Mouse (Mus musculus) ovary, postnatal 14 days (tissue): ENCODE results near the gene Srd5a1.

ENCODE experiments used
- DNase-seq: peaks from one replicate; pipeline ENCODE4 v3.0.0; 2022; ENCODE audit warnings: low spot score

Gene Srd5a1

DNA sequence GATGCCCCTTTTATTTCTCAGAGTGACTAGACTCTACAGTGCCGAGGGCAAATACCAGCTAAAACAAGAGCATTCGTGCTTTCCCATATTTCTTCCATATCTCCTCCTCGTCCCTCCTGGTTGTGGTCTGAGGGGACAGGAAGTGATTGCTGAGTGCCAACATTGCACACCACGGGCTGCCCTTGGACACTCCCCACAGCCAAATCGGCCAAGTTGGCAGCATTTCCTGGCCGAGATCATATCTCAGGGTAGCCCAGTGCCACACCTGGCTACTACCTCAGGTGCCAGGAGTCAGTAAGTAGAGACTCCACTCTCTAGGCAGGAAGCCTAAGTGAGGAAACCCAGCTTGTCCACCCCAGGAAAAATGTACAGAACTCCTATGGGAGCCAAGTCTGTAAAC is 70.0 kb downstream of the Srd5a1 start:
- no peak for DNase-seq

DNA sequence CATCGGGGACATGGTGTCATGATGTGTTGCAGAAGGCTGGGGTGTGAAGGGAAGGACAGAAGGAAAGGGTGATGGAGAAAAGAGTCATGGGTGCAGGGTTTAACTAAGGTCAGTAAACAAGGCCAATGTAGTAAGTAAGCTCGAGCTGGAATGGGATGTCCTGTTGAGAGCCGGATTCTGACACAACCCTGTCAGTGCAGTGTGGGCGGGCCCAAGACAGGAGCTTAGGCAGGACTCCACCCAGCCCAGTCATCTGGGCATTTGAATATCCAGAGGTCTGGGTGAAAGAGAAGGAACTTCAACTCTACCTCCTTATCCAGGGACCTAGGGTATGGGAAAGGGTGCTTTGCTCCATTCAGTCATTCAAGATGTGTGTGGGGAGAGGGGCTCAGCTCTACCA is 72.9 kb downstream of the Srd5a1 start:
- no peak for DNase-seq

DNA sequence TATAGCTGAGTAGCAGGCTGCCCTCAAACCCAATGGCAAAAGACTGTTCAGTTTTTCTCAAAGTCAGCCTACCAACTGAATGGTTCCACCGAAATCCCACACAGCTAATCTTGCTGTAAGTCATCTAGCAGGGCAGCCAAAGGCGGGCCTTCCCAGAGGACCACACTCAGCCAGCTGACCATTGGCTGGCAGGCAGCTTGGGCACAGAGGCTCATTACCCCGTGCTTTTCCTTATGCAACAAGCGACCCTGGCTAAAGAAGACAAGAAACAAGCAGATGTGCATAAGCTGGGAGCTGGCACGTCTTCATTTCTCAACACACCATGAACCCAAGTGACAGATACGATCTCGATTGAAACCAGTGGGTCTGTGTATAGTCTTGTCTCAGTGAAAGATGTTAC is 73.9 kb downstream of the Srd5a1 start:
- no peak for DNase-seq

DNA sequence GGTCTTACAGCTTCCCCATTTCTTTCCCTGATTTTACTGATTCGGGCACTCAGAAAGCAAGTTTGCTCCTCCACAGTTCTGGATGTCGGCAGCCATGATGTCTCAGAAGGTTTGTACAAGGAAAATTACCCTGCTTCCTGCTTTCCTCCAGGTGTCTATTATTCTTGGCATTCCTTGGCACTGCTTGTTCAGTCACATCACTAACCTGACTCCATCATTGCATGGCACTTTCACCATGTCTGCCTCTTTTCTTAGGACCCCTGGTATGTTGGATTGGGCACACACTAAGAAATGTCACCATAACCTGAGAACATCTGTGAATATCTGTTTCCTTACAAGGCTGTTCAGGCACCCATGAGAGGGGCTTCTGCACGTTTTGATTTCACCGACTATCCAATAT is 75.2 kb downstream of the Srd5a1 start:
- DNase-seq, result no peak

DNA sequence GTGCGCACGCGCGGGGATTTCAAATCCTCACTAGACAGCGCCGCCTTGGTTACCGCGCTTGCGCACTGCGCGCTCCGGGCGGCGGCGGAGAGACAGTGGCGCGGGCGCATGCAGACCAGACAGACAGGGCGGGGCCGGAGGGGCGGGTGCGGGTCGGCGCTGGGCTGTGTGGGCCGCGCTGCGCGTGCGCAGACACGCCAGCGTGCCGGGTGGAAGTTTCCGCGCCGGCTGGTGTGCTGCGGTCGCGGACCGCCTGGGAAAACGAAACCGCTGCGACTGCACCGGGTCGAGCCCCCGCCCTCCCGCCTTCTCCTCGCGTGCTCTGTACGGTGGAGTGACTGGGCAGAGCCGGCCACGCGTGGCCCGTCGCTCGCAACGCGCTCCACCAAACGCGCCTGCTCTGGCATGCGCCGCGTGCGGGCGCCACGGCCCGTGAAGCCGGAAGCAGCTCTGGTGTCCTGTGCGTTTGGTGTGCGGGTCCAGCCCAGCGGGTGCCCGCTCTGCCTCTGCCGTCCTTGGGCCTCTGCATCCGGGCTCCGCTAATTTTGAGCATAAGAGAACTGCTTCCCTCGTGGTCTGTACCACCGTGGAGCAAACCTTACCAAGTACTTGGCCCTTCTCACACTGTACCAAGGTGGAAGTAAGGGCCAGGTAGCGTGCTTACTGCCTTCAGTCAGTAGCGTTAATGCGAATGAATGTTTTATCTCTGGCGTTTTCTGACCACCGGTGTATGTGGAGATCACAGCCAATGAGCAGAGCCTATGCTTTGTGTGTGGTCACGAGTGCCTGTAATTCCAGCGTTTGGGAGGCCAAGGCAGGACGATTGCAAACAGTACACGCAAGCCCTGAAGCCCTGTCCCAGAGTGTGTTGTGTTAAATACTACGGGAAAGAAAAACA is 76.3 kb downstream of the Srd5a1 start:
- DNase-seq, result peak; percentile 95

DNA sequence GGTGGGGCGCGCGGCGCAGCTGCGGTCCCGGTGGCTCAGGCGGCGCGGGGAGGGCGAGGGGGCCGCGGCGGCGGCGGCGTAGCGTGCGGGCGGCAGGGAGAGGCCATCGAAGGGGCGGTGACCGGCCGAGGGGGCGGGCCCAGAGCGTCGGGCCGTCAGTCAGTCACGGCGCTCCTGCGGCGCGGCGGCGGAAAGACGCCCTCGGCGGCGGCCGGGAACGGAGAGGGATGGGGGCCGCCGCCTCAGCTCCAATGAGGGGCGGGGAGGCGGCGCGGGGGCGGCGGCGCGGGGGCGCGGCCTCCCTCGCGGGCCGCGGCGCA is 76.9 kb downstream of the Srd5a1 start, which contains the start of gene Tent4a:
Tent4a (minus strand) TSS at position 284 of the 320 bp plus-strand sequence.
- no peak for DNase-seq

DNA sequence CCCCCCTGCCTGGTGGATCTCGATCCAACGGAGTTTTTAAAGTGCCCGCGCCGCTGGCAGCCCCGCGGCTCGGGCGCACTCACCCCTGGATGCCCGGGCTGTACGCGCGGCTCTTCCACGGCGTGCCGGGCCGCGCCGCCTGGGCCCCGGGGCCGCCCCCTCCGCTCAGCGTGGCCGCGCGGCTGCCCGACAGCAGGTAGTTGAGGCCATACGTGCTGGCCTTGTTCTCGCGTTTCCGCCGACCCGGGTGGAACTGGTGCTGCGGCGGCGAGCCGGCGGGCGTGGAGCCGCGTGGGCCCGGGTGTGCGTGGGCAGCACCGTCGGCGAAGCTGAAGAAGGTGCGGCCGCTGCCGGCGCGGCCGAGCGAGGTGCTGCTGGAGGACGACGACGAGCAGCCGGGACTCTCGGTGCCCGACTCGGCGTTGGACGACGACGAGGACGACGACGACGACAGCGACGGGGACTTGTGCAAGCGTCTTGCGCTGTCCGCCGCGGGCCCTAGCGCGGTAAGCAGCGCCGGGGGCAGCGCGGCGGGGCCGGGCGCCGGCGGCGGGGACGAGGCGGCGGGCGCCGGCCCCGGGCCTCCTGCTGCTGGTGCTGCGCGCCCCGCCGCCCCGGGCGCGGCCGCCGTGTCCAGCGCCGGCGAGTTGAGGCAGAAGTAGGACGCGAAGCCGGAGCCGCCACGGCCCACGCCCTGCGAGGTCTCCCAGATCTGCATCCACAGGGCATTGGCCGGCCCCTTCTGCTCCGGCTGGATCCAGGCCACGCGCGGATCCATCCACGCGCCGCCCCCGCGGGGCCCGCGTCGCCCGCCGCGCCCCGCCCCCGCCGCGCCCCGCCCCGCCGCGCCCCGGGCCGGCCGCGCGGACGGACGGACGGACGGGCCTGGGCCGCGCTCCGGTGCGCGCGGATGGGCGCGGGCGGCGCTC is 77.6 kb downstream of the Srd5a1 start, which contains the start of gene Nsun2:
Nsun2 (plus strand) TSS at position 342 of the 929 bp plus-strand sequence.
- DNase-seq, result no peak

DNA sequence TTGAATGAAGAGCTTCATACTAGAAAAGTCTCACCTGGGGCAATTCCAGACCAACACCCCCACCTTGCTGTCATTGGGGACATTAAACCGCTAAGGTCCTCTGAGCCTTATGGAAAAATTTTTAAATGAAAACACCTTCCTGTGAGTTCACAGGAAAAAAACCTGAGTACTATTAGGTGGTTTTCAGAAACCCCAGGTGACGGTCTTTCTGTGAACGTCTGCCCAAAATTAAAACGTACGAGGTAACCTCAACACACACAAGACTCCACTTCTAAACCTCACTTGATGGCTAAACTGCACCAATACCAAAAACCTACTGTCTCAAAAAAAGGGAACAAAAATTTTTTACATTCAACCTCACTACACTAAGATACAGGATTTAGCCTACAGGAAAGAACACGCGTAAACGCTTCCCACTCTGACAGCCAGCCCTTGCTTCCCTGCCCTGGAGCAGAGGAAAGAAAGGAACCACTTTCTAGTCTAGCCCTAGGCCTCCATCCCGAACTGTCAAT is 78.3 kb downstream of the Srd5a1 start:
- no peak for DNase-seq

DNA sequence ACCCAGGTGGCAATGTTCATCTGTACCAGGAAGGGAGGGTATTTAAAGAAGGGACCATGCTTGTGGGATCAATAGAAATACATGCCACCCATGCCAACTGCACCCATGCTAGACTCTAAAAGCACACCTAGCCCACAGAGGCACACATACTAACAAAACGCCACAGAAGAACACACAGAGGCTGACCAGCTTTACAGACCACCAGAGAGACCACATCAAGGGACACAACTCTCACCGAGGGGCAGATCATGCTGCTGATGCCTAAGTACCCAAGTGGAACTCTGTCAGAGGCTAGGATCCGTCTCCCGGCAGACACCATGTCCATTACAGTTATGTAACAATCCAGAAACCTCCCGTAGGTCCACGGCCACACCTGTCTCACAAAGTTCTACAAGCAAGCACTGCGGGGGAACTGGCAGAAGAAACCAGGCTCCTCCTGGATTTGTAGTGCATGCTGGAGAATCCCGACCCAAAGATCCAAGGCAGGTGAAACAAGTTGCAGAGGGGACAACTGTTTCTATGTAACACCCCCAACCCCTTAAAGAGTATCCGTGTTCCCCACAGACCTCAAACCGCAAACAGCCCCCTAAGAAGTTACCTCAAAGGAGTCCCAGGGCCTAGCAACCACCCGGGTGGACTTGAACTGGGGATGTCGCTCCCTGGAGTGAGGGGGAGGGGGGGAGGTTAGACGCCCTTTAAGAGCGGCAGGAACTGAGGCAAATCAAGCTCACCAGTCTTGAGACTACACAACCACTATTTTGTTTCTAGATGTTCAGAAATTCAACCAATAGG is 78.9 kb downstream of the Srd5a1 start:
- no peak for DNase-seq

DNA sequence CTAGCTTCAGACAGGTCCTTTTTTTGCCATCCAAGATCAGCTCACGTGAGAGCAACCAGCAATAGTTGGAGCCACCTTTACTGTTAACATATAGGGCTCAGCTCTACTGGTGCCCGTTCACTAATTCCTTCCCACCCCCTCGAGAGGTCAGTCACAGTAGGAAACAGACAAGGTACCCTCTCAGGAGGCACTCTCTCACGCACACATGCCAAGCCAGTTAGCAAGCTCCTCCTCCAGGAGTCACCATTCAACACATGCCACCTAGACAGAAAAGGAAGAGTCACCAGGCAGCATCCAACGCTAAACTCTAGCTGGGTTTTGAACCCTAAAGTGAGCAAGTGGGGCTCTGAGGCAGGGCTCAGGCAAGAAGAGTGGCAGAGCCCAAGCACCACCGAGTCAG is 79.8 kb downstream of the Srd5a1 start:
- DNase-seq, result no peak

DNA sequence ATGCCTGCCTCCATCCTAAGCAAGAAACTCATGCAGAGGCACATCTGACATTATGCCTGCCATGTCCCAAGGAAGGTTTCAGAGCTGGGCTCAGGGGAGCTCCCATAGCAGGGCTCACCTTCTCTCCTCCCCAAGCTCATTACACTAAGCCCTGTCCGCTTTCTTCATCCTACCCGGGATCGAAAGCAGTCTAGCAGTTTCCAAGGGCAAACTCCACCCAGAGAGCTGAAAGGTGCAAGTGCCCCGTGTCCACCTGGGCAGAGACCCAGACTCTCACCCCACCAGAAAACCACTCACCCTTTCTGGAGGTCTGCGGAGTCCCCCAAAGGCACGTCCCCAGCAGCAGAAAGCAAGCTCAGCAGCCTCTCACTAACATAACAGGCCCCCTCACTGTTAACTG is 80.3 kb downstream of the Srd5a1 start:
- no peak for DNase-seq

DNA sequence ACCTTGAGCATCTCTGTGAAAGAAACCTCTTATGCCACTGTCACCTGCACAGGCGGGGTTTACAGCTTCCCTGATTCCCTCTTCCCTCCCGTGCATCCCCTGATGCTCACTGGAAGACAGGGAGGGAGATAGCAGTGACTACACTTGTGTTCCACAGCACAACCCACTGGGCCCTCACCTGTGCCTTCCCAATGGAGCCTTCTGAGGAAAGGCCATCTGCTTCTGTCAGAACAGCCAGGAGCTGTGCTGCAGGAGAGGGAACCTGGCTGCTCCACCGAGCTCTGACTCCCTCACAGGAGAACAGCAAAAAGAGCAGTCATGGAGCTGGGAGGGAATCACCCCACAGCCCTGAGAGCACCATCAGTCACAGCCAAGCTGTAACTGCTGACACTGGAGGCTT is 81.1 kb downstream of the Srd5a1 start:
- DNase-seq, result no peak

DNA sequence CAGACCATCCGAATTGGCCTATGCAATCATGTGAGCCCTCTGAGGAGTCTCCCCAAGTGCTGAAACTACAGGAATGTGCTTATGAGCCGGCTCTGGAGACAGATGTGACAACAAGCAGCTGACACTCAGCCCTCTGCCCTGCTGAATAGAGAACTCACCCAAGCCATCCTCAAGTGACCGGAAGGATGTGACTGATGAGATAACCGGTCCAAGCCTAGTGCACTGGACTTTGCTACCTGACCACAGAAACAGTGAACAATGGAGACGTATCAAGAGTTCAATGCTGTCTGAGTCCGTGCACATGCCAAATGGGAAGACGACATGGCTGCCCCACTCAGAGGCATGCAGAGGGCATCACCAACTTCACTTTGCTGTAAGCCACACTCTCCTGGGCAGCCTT is 82.7 kb downstream of the Srd5a1 start:
- no peak for DNase-seq

DNA sequence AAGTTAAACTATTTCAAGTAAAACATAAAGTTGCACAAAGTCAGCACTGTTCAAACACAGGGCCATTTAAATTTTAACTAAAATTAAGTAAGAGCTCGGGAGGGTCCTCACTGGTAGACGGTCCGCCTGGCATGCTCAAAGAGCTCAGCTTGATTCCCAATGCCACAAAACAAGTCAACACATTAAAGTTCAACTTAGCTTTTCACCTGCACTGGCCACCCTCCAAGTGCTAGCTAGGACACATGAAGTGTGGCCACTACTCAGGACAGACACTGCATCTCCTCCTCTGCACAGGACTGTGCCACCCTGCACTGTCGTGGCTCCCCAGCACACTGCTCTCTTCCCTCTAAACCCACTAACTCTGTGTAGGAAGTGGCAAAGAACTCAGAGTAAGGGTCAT is 85.4 kb downstream of the Srd5a1 start:
- no peak for DNase-seq

DNA sequence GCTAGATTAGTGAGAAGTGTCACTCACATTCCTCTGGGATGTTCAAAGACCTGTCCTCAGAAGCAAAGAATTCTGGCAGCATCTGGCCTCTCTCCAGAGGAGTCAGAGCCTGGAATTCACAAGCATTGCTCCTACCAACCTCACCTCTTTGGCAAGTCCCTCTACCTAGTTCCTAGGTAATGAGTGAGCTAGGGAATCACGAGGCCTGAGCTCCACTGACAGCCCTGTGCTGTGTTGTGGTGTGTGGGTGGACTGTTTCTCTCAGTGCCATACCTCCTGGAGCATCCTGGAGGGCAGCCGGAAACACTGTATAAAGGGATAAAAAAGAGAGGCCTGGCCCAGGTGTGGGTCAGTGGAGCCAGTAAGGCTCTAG is 87.1 kb downstream of the Srd5a1 start:
- DNase-seq, result no peak
